Mouse (Mus musculus) heart, postnatal 10 days (tissue): ENCODE results near the gene Zfhx3. TPM values are rescaled to one million over a fixed set of nuclear protein-coding genes. Genes with fewer than 3 reads are reported as not detected.

Experiments
- DNase-seq, 2 experiments: peaks; one replicate each; pipeline ENCODE4 v3.0.0; 2021
- intact Hi-C: fragments of 180-260 bp; cut with DNase I; formaldehyde crosslinking; loops from one replicate; pipeline ENCODE4 v1.15.1; 2025
- total RNA-seq, 2 experiments: library from RNA; stranded (reverse); gene quantifications; 2 replicates each; pipeline ENCODE4 v1.2.3; 2021

Zfhx3 gene
- total RNA-seq, 2 experiments from 2014 or later: 10.8 TPM

DNA sequence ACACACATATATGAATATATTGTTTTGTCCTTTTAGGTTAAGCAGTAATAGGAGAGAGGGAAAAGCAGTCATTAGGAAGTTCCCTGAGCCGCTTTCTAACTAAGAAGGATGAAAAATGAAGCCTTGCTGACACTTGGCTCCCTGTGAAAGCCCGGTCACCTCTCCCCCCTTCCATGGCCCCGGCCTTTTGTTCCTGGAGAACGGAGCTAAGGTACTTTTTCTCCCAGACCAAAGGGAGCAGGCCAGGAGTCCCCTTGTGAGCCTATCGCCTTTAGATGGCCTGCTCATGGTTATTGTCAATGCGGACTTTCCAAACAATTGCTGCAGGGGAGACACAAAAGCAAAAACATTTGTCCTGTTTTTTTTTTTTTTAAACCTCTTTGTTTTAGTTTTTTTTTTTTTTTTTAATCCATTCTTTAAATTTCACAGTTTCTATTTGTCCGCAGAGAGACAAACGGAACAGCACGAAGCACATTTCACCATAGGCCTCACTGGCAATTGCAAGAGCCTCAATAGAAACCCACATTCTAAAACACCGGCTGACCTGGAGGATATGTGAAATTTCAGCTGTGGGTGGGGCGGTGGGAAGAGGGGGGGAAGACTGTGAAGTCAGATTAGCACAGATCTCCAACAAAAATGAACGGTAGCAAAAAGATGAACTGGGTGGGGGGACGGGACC lies 767.6 kb downstream of the Zfhx3 start:
- no peak for DNase-seq
- intact Hi-C loops: loop anchor here (5.0 kb wide), 3 partner anchors 98 to 202 kb away; no protein-coding TSS in a partner anchor

DNA sequence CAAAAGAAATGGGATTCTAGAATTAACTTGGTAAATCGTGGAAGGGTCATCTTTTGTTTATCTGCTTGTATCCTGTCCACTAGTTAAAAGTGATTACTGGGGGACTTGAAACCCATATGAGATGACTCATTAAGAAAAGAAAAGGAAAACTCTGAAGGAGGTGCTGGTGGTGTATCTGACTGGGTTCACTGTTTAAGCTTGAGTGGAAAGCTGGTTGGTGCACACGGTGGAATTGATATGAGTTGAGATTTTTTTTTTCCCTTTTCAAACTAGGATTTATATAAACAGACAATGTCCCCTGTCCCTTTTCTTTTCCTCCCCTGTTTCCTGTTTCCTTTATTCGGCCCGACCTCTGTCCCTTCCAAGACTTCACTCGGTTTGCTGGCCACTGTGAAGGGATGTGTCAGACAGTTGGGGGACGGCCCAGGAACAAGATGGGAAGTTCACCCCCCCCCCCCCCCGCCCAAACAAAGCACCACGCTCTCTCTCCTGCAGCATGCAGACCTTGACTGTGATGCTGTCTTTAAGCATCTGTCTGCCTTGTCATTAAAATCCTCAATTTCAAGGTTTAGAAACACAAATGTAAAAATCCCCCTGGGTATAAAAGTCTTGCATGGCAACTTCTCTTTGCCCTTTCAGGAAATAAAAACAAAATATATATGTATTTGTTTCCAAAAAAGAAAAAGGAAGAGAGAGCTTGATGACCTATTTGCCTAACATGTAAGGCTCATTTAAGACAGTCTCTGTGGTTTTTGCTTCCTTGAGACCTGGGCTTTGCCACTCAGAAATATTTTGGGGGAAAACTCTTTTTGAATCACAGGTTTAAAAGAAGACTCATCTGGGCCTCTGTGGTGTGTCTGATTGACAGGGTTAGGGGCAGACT lies 768.4 kb downstream of the Zfhx3 start:
- peak; percentile 52 to 54 for DNase-seq
- intact Hi-C loops: loop anchor here (5.0 kb wide), 3 partner anchors 99 to 201 kb away; no protein-coding TSS in a partner anchor

DNA sequence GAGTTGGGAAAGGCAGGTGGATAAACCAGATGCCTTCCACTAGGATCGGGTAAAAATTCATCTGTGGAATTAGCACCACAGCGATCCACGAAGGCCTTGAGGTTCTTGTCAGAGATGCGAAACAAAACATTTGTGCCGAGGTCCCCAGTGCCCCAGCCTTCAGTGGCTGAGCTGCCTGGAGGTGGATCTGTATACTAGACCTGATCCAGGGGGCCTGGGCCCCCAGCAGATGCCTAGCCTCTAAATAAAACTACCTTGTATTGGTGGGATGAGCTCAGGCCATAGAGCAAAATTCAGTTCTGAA lies 769.0 kb downstream of the Zfhx3 start:
- intact Hi-C loops: loop anchor here (5.0 kb wide), 3 partner anchors 99 to 201 kb away; no protein-coding TSS in a partner anchor
- no peak for DNase-seq

DNA sequence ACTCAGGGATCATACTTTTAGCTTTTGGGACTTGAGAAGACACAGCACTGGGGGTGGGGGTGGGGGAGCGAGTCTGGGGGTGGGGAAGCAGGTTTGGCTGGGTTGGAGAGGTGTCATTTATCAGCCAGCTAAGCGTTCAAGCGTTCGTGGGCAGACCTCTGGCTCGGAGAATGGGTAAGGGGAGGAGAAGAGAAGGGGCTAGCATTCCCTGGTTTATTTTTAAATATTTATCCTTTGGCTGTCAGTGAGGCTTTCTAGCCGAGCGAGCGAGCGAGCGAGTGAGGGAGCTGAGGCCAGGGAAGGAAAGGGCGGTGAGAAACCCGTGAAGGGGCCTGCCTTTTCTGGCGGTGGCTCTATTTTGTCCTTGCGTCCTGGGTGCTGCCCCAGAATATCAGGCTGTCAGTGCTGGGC lies 769.6 kb downstream of the Zfhx3 start:
- intact Hi-C loops: loop anchor here (5.0 kb wide), 3 partner anchors 100 to 200 kb away; no protein-coding TSS in a partner anchor
- DNase-seq: peak in 1 of 2 experiments; percentile 41

DNA sequence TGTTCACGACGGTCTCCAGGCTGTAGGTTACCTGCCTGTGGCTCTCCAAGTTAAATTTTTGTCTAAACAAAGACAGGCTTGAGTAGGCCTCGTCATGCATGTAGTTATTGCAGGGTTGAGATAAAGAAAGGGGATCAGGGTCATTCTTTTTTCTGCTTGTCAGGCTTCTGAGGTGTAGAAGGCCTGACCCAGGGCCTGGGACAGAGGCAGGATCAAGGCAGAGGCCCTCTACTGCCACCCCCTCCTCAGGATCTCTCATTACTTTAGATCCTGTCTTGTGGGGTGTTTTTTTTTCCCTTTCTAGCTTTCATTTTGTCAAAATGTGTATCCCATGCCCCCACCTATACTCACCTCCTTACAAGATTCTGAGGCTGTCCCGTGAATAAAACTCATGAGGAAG lies 770.2 kb downstream of the Zfhx3 start:
- intact Hi-C loops: loop anchor here (5.0 kb wide), 3 partner anchors 100 to 200 kb away; no protein-coding TSS in a partner anchor
- no peak for DNase-seq

DNA sequence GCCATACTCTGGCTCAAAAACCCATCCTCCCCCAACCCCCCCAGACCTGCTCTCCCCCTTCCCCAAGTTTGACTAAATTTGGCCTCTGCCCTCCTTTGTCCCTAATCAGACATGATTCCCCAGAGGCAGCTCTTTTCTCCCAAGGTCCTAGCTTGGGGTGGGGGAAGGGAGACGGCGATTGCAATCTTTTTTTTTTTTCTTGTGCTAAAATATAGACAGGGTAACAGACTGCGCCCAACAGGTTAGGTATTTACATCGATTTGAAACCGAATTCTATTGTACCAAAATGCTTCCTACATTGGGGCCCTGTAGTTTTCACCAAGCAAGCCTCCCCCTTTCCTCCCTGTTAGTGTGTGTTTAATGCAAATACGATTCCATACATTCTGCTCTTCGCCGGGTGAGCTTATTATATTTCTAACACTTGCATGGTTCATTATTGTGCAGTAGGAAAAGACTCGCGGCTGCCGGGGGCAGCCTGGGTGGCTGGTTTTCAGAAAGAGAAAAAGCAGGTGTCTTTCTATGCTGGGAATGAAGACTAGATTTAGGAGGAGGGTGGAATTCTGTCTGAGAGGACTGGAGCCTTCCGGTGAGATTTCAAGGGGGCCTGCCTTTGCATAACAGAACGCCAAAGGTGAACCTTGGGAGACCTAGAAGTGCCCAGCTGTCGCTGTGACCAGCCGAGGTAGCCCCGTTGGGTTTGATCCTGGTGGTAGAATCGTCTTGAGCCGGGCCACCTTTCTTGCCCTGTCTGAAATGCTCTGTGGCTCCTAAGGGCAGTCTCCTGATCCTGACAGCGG lies 771.1 kb downstream of the Zfhx3 start:
- DNase-seq: no peak
- intact Hi-C loops: loop anchor here (5.0 kb wide), 3 partner anchors 101 to 199 kb away; no protein-coding TSS in a partner anchor

DNA sequence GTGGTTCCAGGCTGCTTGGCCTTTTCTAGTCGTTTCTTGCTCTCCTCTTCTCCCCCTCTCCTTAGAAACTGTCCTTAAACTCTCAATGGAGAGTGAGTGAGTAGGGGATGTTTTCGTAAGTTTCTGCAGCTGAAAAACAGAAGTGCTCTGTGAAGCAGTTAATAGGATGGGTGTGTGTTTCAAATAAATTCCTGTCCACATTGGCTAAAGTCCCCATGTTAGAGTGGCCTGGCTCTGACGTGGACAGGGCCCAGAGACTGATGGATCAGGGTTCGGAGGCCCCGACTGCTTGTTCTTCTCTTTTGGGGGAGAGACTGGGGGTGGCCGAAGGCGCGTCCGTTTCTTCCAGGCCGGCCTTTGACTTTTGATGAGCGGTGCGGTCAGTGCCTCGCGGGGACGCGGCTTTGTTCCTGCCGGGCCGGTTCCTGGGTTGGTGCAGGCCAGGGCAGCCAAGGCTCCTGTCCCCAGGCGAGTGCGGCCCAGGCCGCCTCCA lies 771.7 kb downstream of the Zfhx3 start:
- intact Hi-C loops: loop anchor here (5.0 kb wide), 3 partner anchors 102 to 198 kb away; no protein-coding TSS in a partner anchor

DNA sequence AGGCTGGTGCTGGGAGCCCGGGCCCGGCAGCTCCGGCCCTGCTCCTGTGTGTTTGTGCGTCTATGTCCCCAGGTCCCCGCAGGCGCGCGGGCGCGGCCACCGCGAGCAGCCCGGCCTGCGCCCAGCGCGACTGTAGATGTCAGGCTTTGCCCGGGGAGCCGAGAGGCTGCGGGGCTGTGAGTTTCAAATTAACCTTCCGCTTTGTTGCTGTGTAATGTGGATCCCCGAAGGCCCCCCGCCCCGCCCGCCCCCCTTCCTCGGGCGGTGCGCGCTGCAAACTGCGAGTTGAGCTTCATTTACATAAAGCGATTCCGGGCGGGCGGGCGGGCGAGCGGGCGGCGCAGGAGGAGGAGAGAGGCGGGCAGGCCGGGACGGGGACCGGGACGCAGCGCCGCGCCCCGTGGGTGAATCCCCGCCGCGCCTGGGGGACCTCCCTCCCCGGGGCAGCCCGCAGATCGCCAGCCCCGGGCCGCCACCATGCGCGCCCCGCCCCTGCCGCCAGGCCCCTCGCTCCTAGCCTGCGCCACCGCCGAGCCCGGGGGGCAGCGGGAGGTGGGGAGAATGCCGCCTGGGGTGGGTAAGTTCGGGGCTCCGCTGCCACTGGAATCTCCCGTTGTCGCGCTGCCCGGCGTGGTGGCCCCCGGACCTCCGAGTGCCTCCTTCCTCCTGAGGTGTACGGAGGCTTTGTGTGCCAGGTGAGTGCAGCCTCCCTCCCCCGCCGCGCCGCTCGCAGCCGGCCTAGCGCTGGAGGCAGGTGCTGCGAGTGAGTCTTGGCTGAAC lies 772.4 kb downstream of the Zfhx3 start:
- peak; percentile 77 to 79 for DNase-seq
- intact Hi-C loops: loop anchor here (5.0 kb wide), 3 partner anchors 103 to 197 kb away; no protein-coding TSS in a partner anchor

More for the DNA sequence above, 771.7 kb downstream of the Zfhx3 start:
- DNase-seq: no peak

DNA sequence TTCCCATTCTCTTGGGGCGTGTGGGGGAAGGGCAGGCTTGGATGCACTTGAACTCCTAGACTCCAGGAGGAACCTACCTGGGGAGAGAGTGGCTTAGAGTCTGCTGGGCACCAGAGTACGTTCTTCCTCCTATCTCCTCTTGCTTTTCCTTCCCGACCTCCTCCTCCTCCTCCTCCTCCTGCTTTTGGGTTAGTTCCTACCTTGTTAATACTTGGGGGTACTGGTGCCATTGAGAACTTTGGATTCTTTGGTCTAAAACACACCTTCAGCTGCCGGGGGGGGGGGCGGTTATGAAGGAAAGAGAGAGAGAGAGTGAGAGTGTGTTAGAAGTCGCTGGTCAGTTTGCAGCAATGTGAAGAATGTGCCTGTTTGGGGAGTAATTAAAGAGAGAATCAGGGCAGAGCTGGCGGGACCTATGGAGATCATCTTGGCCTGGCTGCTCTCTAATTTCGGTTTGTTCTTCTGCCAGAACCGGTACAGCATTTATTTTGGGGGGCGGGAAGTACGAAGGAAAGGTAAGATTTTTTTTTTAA lies 773.0 kb downstream of the Zfhx3 start:
- intact Hi-C loops: no loop called here
- no peak for DNase-seq

DNA sequence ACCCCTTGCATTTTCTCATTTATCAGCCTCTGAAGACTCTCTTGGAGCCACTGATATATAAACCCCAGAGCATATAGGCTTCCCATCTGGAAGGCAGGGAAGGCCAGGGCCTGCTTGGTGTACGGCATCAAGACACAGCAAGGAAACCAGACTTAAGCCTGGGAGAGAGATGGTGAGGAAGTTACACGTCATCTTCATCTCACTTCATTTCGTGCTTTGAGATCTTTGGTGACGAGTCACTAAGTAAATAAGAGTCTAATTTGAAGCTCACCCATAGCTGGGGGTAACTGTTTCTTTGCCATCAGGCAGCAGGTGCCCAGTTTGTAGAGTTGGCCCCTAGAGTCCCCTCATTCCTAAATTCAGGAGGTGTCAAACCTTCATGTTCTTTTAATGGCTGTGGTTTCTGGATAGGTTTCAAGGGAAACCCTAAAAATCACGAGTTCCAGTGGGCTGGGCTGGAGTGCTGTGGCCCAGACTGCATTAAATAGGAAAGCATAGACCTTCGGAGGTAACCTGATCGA lies 773.9 kb downstream of the Zfhx3 start:
- no peak for DNase-seq
- intact Hi-C loops: no loop called here

DNA sequence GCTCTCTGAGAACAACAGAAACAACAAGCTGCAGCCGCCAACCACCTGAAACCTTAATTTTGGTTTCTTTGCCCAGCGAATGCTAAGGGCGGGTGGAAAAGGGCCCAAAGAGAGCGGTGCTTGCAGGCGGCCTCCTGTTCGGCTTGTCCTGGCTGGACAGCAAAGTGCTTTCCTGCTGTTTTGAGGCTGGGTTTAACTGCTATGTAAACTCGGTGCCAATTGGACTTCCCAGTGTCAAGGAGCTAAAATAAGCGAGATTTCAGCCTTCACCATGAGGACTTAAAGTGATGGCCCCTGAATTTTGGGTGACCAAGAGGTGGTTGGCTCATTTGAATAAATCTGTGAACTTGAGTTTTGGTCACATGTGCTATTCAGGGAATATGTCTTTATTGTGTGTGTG lies 775.1 kb downstream of the Zfhx3 start:
- DNase-seq: no peak
- intact Hi-C loops: no loop called here

DNA sequence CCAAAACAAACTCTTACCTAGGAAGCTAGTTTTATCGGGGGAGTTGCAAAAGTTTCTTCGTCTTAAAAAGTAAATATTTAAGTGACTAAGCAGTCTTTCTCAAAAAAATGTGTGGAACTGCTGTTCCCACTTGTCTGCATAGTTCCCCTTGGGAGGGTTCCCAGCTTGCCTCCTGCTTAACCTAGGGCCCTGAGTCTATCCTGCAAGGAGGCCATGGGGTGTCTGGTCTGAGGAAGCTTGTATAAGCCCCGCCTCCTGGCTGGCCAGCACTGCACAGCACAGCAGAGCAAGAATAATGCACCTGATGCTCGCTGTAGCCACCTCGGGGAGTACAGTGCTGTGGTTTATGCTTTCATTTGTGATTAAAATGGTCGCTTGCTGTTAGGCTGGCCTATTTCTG lies 775.6 kb downstream of the Zfhx3 start:
- intact Hi-C loops: no loop called here
- DNase-seq: peak in 1 of 2 experiments; percentile 41

DNA sequence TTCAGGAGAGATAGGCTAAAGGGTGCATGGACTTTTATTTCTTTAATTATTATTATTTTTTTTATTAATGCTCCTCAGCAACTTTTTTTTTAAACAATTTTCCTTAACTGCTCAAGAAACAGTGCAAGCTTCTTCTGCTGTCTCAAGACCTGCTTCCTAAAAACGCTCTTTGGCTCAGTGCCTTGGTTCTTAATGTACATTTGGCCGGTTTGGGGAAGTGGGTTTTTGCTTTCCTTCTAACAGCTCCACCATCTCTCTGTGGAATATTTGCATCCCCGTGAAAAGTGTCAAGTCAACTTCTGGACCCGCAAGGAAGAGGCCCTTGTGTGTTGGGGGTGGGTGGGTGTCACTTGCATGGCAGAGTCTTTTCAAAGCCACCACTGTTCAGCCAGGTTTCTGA lies 778.4 kb downstream of the Zfhx3 start:
- no peak for DNase-seq
- intact Hi-C loops: no loop called here

DNA sequence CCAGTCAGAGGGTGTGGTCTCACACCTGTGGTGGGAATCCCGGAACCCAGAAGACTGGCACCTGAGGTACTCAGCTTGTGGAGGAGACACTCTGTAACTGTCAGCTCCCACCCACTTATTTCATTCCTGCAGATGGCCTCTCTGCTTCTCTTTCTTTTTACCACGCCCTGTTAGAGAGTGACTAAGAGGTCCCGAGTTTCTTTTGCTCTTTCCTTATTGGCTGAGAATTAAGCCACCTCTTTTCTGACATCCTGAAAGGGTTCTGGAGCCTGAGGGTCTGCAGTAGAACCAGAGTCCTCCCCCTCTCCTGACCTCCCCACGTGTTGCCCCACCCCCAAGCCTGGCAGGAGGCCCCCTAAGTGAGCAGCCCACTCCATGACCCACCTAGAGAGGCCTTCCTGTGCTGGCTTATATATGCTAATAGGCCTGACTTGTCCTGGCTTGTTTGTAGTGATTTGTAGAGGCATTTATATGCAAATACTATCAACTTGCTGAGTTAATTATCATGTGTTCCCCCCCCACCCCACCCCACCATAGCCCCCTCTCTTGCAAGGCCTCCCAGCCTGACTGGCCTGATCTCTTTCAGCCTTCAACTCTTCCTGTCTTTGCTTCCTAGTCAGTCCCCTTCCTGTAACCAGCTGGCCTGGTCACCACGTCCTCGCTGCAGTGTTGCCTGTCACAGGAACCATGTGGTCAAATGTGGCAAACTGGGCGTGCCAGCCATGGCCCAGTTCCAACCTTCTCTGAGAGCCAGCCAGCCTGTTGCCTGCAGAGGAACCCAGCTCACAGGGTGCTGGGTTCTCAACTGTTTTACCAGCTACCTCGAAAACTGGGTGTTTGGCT lies 780.4 kb downstream of the Zfhx3 start:
- DNase-seq: peak; percentile 83 to 85
- intact Hi-C loops: no loop called here

DNA sequence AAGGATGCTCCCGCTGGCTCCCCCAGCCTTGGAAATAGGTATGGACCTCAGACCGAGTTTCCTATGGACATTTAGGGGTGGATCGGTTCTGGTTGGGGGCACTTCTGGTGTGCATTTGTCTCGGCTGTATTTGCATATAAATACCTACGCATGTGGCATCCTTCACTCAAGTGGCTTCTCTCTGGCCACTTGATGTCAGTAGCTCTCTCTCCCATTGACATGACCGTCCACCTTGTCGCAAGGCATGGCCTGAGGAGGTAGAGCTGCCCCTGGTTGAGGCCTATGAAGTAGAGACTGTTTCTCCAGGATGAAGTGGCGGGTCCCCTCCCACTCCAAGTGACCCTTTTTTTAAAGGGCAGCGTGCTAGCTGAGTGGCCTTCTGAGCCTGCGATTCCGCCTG lies 781.2 kb downstream of the Zfhx3 start:
- intact Hi-C loops: no loop called here
- no peak for DNase-seq

DNA sequence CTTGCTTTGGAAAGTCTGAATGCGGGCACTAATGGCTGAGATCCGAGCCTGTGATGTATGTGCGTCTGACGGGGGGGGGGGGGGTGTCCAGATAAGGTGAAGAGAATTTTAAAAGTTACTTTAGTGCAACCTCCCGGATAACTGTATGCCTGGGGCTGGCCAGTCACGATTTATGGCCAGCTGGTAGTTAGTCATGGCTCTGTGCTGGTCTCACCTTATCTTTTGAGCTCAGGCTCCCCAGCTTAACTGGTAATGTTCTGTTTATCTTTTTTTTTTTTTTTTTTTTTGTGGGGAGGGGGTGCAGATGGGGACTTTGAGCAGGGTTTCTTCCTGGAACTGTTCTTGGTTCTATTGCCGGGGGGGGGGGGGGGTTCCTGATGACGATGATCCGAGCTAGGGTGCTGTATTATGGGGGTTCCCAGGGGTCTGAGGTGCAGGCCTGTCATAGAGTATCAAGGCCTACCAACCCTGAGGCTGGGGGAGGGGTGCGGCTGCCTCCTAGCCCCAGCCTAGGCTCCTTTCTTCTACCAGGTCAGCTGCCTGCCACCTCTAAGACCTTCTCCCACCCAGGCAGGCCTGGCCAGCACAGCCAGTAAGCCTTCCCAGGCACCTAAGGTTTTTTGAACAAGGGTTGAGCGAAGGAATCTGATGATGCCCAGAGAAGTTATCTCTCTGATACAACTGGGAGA lies 782.5 kb downstream of the Zfhx3 start:
- DNase-seq: no peak
- intact Hi-C loops: no loop called here

DNA sequence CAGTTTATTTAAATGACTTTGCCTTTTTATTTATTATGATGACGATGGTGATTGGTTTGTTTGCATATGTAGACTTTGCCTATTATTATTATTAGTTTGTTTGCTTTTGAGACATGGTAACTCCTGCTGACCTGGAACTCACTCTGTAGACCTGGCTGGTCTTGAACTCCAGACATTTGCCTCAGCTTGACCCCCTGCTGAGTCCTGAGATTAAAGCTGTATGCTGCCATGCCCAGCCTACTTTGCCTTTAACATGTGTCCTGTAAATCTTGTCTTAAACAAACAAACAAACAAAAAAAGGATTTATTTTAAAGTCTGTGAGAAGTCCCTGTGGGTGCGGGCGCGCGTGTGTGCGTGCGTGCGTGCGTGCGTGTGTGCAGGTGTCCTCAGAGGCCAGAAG lies 783.2 kb downstream of the Zfhx3 start:
- intact Hi-C loops: no loop called here
- no peak for DNase-seq
